Mouse (Mus musculus) heart, adult 2 months (tissue): ENCODE measurements at regions not wholly inside any gene's neighbourhood (a gene's known extent, or its start where the extent isn't known, plus 50 kb on each side); places are given as distances from the start of the nearest gene placed in this dataset.

ENCODE experiments used
- DNase-seq, 2 experiments: peaks; one replicate each; pipeline ENCODE4 v3.0.0; 2021
- H3K27ac ChIP-seq: fragments of 200-600 bp; 2 replicates; pipeline ENCODE4 v1.8.1; 2022
- H3K27me3 ChIP-seq: fragments of 200-500 bp; 2 replicates; pipeline ENCODE4 v1.6.1; 2012; ENCODE audit warnings: mild to moderate bottlenecking, low read length, inconsistent platforms, mixed read lengths; ENCODE audit not compliant: control insufficient read depth, insufficient read depth
- H3K36me3 ChIP-seq: fragments of 200-500 bp; 2 replicates; pipeline ENCODE4 v1.6.1; 2012; ENCODE audit warnings: low read length, inconsistent platforms; ENCODE audit not compliant: control insufficient read depth, insufficient read depth
- H3K4me1 ChIP-seq: fragments of 200-500 bp; 2 replicates; pipeline ENCODE4 v1.6.1; 2011; ENCODE audit warnings: low read length; ENCODE audit not compliant: control insufficient read depth, insufficient read depth
- H3K4me3 ChIP-seq: fragments of 200-600 bp; 2 replicates; pipeline ENCODE4 v1.8.1; 2022
- H3K79me2 ChIP-seq: fragments of 200-500 bp; replicated peaks from 2 replicates; pipeline ENCODE4 v1.6.1; 2012; ENCODE audit warnings: mild to moderate bottlenecking, inconsistent platforms, low read length, moderate library complexity, mixed read lengths; ENCODE audit not compliant: control insufficient read depth, insufficient read depth
- H3K9ac ChIP-seq: fragments of 200-500 bp; 2 replicates; pipeline ENCODE4 v1.6.1; 2012; ENCODE audit warnings: low read depth, mild to moderate bottlenecking, control low read depth, inconsistent platforms, low read length, mixed read lengths
- CTCF ChIP-seq: fragments of 200-600 bp; IDR thresholded peaks from 2 replicates; pipeline ENCODE4 v1.8.1; 2022; ENCODE audit warnings: antibody characterized with exemption, mild to moderate bottlenecking, moderate library complexity
- EP300 ChIP-seq: fragments of 200-500 bp; IDR thresholded peaks from 2 replicates; pipeline ENCODE4 v1.6.1; 2011; ENCODE audit warnings: low read depth, low read length, control low read depth; ENCODE audit not compliant: insufficient read depth
- POLR2A ChIP-seq: fragments of 200-500 bp; IDR thresholded peaks from 2 replicates; pipeline ENCODE4 v1.6.1; 2011; ENCODE audit warnings: mild to moderate bottlenecking, low read depth, low read length, control low read depth; ENCODE audit not compliant: insufficient read depth
- WGBS: fragments of 180-500 bp; shearing (Covaris S2); methylation state at CpG from one replicate; pipeline ENCODE4 v1.1.7; 2018; 5-methylcytosine and 5-hydroxymethylcytosine counted together
- intact Hi-C: fragments of 180-260 bp; cut with DNase I; formaldehyde crosslinking; loops from one replicate; pipeline ENCODE4 v1.15.1; 2025

DNA sequence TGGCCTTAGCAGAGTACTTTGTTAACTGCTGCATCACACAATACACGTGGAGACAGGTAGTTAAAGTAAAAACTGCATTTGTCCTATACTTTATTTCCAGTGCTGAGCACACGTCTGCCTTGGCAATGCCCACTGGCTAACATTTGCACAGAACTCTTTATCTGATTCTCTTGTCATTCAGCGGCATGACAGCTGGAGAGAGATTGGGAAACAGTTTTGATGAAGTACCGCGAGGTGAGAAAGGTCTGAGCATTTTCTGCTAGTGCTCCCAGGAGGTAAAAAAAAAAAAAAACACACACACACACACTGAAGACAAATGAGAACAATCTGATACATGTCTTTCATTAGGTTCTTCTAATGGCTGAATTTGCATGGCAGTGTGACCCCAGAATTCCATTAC, 73.0 kb upstream of the Mroh9 start:
- TF ChIP-seq POLR2A = no peak
- TF ChIP-seq CTCF = no peak
- TF ChIP-seq EP300 = no peak
- H3K27ac ChIP-seq = no peak overlapping the region
- no peak overlapping the region for H3K9ac ChIP-seq
- no peak for DNase-seq
- intact Hi-C loops = no loop called here
- no peaks in the 10 kb centered on the region for H3K27me3 ChIP-seq
- 73% methylated on average over 5 of the region's 5 CpGs for WGBS
- H3K79me2 ChIP-seq = no peaks in the 10 kb centered on the region
- no peaks in the 10 kb centered on the region for H3K4me1 ChIP-seq
- H3K36me3 ChIP-seq = no peaks in the 10 kb centered on the region
- no peak overlapping the region for H3K4me3 ChIP-seq

DNA sequence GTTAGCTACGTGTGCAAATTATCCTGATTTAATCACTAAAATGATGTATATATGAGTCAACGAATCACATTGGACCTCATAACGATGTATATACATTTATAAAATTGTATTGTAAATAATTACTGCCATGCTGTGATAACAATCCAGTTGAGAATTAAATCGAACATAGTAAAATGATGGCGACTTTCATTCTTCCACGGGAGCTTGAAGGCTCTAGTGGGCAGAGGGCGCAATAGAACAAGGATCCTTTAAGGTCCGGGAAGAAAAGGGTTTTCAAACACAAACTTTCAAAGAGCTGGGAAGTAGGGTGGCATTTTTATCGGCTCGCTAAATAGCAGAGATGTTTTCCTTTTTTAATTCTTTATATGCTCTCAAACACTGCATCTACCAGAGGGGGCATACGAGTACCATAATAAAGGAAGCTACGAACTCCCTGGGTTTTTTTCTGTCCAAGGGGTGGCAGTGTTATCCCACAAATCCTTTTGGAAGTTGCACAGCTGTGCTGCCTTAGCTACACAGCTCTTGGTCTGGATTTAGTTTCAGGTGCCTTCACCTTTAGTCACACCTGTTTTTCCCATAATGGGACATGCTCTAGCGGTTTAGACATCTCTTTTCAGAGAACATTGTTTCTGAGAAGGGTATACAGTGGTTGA, 64.9 kb upstream of the Mroh9 start:
- H3K27ac ChIP-seq = no peak overlapping the region
- intact Hi-C loops = loop anchor here (2.0 to 5.0 kb wide), 4 partner anchors 162 to 987 kb away; partner anchors contain the start of gene Prrx1
- H3K4me1 ChIP-seq = no peaks in the 10 kb centered on the region
- 26% methylated on average over 13 of the region's 13 CpGs for WGBS
- TF ChIP-seq EP300 (no peak), CTCF (peak; percentile 90)
- H3K27me3 ChIP-seq = no peaks in the 10 kb centered on the region
- peak; percentile 52 to 61 for DNase-seq
- H3K4me3 ChIP-seq = no peak overlapping the region
- no peak overlapping the region for H3K9ac ChIP-seq
- H3K36me3 ChIP-seq = no peaks in the 10 kb centered on the region
- H3K79me2 ChIP-seq = no peaks in the 10 kb centered on the region

DNA sequence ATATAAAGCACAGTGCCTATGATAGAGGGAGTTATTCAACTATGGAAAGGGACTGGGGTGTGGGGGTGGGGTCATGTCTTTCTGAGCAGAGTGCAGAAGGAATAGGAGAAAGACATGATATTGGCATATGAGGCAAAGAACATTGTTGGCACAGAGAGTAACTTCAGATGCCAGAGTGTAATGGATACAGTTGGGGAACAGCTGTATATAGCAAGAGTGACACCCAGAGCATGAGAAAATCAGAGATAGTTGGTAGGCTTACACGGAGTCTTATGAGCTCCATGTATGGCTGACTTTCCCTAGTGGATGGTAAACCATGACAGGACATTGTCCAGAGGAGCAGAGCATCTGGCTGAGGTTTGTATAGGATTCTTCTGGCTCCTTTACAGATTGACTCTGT, 61.2 kb upstream of the Mroh9 start:
- Histone ChIP-seq H3K4me1 (no peaks in the 10 kb centered on the region), H3K4me3 (no peak overlapping the region), H3K9ac (no peak overlapping the region), H3K27me3 (no peaks in the 10 kb centered on the region), H3K36me3 (no peaks in the 10 kb centered on the region), H3K79me2 (no peaks in the 10 kb centered on the region), H3K27ac (no peak overlapping the region)
- DNase-seq = no peak
- no peak for TF ChIP-seq EP300
- no peak for TF ChIP-seq CTCF
- TF ChIP-seq POLR2A = no peak
- intact Hi-C loops = no loop called here
- 37% methylated on average over 1 of the region's 1 CpGs for WGBS

DNA sequence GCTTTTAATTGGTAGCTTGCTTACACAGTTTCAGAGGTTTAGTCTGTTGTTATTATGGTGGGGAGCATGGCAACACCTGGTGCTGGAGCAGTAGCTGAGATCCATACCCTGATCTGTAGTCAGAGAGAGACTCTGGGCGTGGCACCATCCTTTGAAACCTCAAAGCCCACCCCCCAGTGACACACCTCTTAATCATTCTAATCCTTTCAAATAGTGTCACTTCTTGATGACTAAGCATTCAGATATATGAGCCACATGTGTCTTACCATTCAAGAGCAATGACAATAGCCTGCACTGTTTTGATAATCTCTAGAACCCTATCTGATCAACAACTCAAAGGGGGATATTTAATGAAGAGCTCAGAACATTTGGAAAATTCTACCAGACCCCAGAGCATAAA, 57.6 kb upstream of the Mroh9 start:
- Histone ChIP-seq H3K9ac (no peak overlapping the region), H3K27ac (no peak overlapping the region), H3K27me3 (no peaks in the 10 kb centered on the region), H3K4me1 (no peaks in the 10 kb centered on the region), H3K4me3 (no peak overlapping the region), H3K36me3 (no peaks in the 10 kb centered on the region), H3K79me2 (no peaks in the 10 kb centered on the region)
- intact Hi-C loops = no loop called here
- TF ChIP-seq CTCF = no peak
- TF ChIP-seq POLR2A = no peak
- no peak for TF ChIP-seq EP300
- no peak for DNase-seq
- WGBS = 61% methylated on average over 1 of the region's 1 CpGs

DNA sequence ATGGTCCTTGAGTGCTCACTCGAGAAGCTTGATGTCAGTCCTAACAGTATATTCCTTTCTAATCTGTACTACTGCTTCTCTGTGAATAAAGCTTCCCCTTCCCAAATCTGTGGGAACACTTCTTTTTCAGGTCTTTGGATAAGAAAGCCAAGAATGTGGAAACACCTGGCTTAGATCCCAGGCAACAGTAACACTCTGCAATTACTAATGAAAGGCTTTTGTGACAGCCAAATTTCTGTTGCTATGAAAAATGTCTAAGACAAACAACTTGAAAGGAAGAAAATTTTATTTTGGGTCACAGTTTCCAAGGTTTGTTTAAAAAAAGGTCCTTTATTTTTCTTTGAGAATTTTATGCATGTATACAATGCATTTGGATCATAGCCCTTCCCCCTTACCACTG, 56.0 kb upstream of the Mroh9 start:
- H3K79me2 ChIP-seq = no peaks in the 10 kb centered on the region
- no peaks in the 10 kb centered on the region for H3K4me1 ChIP-seq
- TF ChIP-seq EP300 = no peak
- H3K9ac ChIP-seq = no peak overlapping the region
- no peaks in the 10 kb centered on the region for H3K27me3 ChIP-seq
- DNase-seq = no peak
- no peak overlapping the region for H3K4me3 ChIP-seq
- intact Hi-C loops = no loop called here
- 61% methylated on average over 1 of the region's 1 CpGs for WGBS
- no peaks in the 10 kb centered on the region for H3K36me3 ChIP-seq
- H3K27ac ChIP-seq = no peak overlapping the region

DNA sequence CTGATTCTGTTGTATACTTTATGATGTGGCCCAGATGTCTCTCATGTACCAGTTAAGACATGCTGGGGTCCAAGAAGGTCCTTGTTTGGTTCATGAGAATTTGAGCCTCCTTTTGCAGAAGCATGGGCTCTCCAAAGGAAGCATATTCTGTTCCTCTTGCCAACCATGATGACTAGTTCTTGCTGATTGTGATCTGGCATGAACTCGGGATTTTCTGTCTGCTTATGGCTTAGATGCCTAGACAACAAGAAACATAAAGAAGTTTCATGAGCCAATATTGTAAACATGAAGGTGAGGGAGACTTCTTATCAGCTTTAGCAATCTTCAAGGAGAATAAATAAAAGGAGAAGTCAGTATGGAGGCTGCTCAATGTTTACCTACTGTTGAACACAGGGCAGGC, 52.7 kb upstream of the Mroh9 start:
- 26% methylated on average over 1 of the region's 1 CpGs for WGBS
- H3K9ac ChIP-seq = no peak overlapping the region
- no peaks in the 10 kb centered on the region for H3K36me3 ChIP-seq

More for the DNA sequence above, 52.7 kb upstream of the Mroh9 start:
- Histone ChIP-seq H3K27ac (no peak overlapping the region), H3K27me3 (no peaks in the 10 kb centered on the region), H3K4me3 (no peak overlapping the region), H3K79me2 (no peaks in the 10 kb centered on the region), H3K4me1 (no peaks in the 10 kb centered on the region)
- intact Hi-C loops = no loop called here
- DNase-seq = no peak
- TF ChIP-seq POLR2A = no peak
